Mouse (Mus musculus) 3T3-L1 (cell line): ENCODE results near the gene Krt33b.

Experiments
- DNase-seq: peaks from one replicate; pipeline ENCODE4 v3.0.0-alpha.2; 2015; ENCODE audit warnings: low read depth, low spot score

The Krt33b gene

DNA sequence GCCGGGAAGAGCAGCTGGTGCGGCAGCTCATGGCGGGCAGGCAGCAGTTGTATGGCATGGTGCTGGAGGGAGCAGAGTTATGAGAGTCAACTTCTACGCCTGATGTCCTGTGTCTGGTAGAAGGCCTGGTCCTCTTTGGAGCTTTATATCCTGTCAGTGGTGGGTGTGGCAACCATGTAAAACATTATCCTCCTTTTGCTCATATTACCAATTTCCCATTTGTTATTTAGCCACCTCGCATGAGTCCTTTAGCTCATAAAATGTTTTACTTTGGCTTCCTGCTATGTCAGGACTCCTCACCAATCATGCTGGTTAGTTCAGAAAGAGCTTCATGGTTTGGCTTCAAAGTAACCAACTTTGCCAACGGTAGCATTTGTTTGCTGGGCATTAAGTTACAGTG, at the start of gene Krt33b:
Krt33b (minus strand) TSS at position 101 of the 400 bp plus-strand sequence.
- no peak for DNase-seq

DNA sequence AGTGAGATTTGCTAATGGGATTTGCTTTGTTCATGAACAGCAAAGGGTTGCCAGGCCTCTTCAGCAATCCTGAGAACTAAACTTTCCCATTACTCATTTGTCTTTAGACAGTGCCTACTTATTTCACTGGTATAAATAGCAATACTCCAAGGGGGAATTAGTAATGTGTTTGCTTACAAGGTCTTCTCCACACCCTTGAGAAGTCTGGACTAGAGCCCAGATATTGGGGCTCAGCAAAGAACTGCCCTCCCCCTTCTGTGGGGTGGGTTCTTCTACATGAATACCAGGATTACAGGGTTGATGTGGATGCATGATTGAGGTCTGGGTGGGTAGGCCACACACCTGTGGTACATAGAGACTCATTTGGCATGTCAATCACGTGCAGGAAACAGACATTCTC, 44.2 kb upstream of the Krt33b start:
- DNase-seq, result no peak

DNA sequence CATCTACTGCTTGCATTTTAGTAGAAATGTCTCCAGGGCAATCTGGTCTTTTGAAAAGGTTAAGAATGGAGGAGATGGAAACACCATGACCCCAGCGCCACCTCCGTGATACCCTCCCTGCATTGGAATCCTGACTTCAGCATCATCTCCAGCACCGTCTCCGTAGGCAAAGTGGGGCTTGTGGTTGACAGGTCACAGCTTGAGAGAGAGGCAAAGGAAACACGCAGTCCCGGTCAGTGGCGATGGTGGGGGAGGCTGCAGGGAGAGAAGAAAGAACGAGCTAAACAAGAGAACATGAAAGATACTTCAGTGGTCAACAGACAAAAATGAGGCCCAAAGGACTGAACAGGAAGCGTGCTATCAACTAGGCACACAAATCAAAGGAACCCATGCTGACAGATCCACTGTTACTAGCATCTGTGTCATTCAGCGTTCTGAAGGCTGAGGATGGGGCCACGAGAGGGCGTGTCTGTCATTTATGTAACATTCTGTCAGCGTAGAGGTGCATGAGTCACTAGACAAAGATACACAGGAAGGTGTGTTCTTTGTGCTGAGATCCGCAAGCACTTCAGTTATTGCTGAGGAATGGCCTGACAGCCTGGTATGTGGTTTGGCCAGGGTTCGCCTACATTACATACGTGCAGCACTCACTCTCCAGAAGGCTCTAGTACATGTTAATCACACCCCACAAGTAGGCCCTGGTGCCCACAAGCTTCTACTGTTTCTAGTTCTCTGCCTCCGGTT, 37.8 kb upstream of the Krt33b start:
- peak; percentile 34 for DNase-seq

DNA sequence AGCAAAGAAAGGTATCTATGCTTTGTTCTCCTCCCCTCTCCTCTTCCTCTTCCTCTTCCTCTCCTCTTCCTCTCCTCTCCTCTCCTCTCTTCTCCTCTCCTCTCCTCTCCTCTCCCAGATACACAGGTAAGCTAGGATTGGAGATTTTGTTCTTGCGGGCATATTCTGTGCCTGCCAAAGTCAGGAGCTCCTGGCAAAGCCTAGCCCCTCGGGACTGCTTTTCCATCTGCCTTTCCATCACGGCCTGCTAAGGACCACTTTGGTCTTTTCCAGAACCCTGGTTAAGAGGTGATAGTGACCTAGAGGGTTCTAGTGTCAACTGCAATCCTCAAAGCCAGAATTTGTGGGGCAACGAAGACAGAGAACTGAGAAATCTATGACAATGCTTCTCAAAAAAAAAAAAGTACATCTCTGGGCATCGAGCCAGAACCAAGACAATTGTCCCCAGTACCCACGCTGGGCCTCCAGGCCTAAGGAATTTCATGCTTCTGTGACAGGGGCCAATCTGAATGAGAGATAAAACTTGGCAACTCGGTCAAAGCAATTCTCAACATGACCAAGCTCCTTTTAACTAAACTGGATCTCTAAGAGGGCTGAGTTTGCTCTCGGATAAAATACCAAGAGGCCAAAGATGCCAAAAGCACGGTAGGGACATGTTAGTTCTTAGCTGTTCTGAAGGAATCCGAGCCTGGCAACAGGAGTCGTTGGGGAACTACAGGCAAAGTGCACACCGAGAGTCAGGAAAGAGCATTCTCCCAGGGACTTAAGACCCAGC, 36.8 kb upstream of the Krt33b start:
- no peak for DNase-seq

DNA sequence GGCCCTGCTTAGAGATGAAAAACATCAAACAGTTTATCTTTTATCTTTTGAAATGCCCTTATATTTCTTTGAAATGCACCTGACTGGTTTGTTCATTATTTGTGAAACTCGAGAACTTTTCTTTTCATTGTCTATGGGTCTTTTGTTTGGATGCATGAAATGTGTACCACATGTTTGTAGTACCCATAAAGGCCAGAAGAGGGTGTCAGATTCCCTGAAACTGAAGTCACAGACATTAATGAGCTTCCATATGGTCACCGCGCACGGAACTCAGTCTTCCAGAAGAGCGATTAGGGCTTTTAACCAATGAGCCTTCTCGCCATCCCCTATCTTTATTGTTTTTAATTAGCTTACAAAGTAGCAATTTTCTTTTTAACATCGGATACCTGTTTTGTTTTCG, 29.2 kb upstream of the Krt33b start:
- DNase-seq, result peak; percentile 29

DNA sequence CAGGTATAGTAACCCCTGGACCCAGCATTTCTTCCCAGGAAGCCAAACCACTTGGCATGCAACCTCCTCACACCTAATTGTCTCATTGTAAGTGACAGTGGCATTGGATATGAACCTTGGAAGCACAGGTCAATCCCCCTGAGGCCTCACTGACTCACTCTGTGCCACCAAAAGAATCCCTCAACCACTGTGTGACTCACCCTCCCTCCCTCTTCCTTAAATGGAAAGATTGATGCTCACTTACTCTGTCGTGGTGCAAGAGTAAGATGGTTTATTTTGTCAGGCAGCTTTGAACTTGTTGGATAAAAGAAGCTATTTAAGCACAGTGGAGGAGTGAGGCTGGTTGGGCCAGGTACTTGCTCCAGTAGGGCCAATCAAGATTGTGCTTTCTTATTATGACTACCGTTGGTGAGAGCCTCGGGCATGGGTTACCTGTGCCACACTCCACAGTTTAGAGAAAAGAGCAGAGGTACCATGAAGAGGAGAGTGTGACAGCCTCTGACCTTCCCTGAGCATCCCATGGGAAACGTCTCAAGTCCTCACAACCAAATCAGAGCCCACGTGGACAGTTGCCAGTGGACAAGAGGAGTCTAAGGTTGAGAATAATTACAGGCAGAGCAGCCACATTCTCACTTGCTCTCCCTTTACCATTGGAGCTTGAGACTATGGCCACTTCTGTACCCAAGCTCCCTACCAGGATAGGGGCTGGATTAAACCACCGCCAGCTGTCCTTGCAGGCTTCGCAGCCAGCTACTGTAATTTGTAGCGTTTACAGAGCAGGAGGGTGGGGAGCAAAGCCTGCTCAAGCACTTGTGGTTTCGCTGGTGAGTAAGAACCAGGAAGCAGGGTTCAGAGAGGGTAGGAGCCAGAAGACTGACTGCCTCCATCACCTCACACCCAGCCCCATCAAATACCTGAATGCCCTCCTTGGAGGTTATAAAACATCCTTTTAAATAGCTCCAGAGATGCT, 26.3 kb upstream of the Krt33b start:
- peak; percentile 92 for DNase-seq

DNA sequence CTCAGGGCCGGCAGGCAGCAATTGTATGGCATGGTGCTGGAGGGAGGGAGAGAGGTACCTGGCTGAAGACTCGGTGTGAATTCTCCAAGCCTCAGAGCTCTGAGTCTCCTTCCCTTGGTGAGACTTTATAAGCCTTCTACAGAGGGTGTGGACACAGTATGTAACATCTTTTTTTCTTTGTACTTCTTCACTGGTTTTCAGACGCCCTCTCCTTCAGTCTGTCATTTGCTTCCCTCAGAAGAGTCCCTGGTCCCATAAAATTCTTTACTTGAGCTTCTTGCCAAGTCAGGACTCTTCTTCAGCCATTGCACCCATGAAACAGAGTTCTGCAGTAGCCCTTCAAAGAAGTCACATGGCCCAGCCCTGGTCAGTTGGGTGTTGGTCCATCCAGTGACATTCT, 20.8 kb upstream of the Krt33b start, which contains the start of gene Krt31:
Krt31 (minus strand) TSS at position 101 of the 400 bp plus-strand sequence.
- no peak for DNase-seq

DNA sequence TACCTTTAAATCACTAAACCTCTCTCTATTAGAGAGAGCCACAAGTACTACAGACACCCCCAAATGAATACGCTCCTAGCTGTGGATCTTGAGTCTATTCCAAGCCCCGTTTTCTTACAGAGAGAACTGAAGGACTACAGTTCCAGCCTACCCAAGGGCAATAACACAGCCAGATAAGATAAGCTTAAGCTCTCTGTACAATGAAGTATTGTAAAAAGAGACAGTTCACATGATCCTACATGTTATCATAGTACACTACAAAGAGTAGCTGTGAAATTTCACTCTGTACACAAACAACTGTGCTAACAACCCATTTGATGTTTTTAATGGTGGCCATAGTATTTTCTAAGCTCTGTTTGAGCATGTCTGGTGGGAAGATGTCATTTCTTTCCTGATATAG, 17.5 kb upstream of the Krt33b start:
- no peak for DNase-seq

DNA sequence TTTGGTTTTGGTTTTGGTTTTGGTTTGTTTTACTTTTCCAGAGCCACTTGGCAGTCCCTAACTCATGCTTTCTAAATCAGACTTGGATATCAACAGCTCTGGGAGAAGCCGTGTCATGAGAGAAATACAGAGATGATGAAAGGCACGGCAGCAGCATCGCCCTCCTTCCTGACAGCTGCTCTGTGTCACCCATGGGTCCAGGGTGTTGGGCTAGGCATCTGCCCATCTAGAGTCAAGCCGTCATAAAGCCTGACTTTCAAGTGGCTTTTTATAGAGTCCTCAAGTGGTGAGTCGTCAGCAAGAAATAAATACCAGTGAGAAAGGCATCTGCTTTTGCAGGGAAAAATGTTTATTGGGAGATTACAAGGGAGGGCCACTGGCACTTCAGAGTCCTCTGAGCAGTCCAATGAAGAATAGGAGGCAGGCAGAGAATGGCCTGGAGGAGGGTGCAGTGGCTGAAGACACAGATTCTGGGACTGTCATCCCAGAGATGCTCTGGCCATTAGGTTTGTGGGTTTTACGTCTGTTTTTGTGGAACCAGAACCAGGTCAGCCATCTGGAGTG, 16.7 kb upstream of the Krt33b start:
- DNase-seq, result peak; percentile 20

DNA sequence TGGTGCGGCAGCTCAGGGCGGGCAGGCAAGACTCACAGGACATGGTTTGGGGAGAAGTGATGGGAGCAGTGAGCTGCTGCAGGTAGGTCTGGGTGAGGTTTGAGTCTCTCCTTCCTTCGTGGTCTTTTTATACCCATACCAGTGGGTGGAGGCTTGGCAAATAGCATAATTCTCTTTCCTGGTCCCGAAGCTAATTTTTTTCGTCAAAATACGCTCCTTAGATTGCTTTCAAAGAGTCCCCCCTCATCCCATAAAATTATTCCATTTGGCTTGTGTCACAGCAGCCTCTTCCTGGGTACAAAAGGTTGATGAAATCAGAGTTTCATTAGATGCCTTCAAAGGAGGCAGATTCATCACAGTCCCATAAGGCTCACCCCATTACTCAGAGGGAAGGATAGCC, 11.8 kb upstream of the Krt33b start, which contains the start of gene Krt34:
Krt34 (minus strand) TSS at position 101 of the 400 bp plus-strand sequence.
- DNase-seq, result no peak

DNA sequence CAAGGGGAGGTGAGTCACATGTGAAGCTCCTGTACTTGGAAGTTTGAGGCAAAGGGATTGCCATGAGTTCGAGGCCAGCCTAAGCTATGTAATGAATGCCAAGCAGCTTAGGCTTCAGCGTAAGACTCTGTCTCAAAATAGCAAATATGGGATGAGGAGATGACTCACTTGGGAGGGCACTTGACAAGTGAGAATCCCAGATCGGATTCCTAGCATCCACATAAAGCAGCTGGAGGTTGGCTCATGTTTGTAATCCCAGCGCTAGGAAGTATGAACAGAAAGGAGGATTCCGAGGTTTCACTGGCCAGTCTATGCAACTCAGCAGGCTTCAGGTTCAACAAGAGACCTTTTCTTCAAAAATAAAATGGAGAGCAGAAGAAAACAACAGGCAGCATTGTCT, 8.2 kb downstream of the Krt33b start:
- DNase-seq, result peak; percentile 31

DNA sequence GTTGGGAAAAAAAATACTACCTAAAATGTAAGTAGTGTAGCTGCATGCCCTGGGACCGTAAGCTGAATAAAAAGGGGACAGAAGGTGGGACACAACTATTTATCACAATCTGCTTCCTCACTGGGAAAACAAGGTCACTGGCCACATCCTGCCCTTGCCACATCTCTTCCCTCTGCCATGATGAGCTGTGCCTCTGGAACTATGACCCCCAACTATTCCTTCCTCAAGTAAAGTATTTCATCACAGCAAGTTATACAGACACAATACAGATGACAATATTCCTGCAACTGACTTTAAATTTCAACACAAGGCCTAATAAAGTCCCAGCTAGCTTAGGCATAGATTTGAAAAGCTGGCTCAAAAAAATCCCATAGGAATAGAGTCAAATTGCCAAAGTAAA, 10.2 kb downstream of the Krt33b start:
- no peak for DNase-seq

DNA sequence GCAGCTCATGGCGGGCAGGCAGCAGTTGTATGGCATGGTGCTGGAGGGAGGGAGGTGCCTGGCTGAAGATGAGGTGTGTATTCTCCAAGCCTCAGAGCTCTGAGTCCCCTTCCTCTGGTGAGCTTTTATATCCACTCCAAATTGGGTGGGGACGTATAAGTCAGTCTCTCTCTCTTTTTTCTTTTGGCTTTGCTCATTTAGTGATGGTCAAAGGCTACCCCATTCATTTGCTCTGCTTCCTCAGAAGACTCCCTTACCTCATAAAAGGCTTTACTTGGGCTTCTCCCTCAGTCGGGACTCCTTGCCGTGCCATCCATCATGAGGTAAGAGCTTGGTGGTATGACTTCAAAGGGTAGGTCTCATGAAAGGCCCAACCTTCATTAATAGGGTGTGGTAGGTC, 13.6 kb downstream of the Krt33b start, which contains the start of gene Krt33a:
Krt33a (minus strand) TSS at position 101 of the 400 bp plus-strand sequence.
- no peak for DNase-seq

DNA sequence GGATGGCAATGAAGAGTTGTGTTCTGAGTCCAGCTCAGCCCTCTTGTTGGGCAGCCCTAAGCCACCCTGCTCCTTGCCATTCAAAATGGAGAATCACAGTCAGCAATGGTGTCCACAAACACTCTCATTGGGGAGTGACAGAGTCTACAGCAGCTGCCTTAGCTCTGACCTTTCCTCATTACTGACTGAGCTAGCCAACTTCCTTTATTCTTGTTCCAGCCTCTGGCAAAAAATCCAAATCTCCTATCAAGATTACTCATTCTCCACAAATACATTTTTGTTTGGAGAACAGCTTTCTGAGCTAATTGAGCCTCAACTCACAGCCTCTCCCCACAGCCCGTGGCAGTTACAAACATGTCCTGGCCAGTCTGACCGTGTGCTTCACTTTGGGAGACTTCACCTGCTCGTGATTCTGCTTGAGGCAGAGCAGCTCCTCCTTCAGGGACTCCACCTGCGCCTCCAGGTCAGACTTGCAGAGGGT, 15.9 kb downstream of the Krt33b start:
- peak; percentile 33 for DNase-seq

DNA sequence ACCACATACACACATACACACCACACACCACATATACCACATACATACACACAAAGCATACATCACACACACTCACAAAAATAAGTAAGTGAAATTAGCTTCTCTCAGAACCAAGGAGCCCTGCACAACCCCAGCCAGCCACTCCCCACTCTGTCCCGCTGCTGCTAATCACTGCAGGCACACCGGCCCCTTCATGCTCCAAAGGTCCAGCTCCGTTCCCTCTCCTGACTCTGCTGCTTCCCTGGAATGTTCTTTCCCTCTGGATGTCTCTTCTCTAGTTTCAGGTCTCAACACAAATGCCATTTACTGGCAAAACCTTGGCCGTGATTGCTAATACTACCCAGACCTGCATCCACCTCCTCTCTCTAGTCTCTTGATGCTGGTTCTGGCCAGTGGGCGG, 19.0 kb downstream of the Krt33b start:
- DNase-seq, result no peak

DNA sequence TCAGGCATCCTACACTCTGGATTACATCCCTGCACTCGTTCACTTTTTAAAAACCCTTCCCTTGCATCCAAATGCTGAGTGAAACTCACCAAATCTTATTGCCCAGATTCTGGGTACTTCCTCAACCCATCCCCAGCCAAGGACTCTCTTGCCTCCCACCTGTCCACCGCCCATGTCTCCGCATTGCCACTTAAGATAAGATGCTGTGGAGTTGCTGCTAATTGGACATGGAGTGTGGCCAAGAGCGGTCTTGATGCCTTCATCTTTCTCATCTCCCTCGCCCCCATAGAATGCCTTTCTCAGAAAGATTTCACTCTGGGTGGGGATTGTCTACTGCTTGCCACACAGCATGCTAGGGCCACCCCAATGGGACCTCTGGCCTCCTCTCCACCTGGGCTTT, 21.3 kb downstream of the Krt33b start:
- DNase-seq, result no peak

DNA sequence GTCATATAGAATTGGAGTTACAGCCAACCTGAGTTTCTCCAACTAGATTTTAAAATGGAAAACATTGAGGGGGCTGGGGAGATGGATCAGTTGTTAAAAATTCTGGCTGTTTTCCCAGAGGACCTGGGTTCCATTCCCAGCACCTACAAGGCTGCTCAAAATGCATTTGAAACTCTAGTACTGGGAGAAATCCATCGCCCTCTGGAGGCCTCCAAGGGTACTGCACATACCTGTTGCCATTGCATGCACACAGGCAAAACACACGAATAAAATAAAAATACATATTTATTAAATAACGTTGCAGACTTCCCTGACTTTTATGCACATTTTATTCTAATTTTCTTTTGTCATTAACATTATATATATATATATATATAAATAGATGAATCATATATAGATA, 23.0 kb downstream of the Krt33b start:
- peak; percentile 36 for DNase-seq

DNA sequence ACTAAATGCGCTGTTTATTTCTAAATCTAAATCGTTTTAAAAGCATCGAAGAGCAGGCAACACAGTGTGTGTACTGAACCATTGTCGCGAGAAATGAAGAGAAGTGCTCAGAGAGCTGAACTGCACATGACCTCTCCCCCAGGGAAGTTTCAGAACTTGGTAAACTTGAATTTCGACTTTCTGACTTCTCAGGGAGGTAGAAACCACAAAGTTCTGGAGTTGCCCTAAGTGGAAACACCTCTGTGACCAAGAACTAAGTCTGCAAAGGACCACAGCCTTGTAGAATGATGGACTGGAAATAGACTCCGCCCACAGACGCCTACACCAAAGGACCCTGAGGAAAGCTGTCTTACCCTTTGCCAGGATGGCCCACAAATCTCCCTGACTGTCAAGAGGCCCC, 23.8 kb downstream of the Krt33b start:
- DNase-seq, result no peak

DNA sequence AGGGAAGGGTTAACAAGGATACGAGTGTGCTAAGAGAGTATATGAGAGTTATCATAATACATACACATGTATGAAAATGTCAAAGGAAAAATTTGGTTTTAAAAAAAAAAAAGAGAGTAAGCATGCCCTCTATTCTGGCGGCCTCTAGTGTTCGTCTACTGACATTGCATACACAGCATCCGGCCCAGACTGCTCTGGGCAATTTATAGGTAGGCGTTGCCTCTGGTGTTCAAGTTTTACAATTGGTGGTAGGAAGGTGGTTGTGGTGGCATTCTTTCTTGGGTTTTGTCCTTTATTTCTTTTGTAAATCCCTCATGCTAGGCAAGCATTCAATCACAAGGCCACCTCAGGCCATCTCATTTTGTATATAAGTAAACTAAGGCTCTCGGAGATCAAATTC, 24.8 kb downstream of the Krt33b start:
- peak; percentile 84 for DNase-seq

DNA sequence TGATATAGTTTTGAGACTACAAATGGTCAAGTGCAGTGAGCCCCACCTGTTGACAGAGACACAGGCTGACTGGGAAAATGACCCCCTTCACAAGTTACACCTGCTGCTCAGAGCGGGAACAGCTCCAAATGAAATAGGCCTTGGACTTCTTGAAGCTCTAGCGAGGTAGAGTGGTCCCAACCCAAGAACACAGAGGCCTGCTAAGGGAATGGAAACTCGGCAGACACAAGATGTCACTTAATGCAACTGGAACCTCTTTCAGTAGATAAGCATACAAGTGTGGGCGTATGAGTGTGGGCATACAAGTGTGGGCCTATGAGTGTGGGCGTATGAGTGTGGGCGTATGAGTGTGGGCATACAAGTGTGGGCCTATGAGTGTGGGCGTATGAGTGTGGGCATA, 30.6 kb downstream of the Krt33b start:
- no peak for DNase-seq

DNA sequence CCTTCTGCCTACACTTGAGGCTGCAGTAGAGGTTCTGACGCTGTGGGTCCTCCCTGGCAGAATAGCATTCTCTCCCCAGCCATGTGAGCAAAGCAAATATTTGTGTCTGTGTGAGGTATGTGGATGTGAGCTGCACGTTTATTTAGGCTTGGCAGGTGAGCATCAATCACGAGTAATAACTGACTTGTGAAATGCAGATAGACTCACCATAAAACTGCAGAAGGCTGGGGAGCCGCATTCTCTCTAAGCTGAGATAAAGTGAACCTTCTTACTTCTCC, 35.3 kb downstream of the Krt33b start:
- DNase-seq, result no peak
